Mouse (Mus musculus) erythroblast, adult 5-6 weeks (primary cell): ENCODE data around the gene Upf1. TPM values are rescaled to one million over a fixed set of nuclear protein-coding genes. Genes with fewer than 3 reads are reported as not detected.

ENCODE experiments used
- ATAC-seq: replicated peaks from 2 replicates; pipeline ENCODE4 v1.8.0; 2016; ENCODE audit warnings: moderate number of reproducible peaks, mild to moderate bottlenecking, moderate TSS enrichment, inconsistent platforms; ENCODE audit not compliant: poor library complexity, low FRiP score, severe bottlenecking
- total RNA-seq, 2 experiments: library from RNA; stranded (forward) in 1 of 2; stranded (reverse) in 1 of 2; fragments of 150-400 nt in 1 of 2; fragments of 200-764, 138-1000 nt in 1 of 2; gene quantifications; 2 replicates each; pipeline versions ENCODE4 v1.2.3 to v1.2.4; 2015 to 2017; ENCODE audit warnings: low replicate concordance in 2 of 2

Upf1 gene
- total RNA-seq (2015; ENCODE audit: low replicate concordance) (7.1 and 9.2 TPM in 2 replicates), total RNA-seq (2017; ENCODE audit: low replicate concordance) (20.9 and 21.5 TPM in 2 replicates)

DNA sequence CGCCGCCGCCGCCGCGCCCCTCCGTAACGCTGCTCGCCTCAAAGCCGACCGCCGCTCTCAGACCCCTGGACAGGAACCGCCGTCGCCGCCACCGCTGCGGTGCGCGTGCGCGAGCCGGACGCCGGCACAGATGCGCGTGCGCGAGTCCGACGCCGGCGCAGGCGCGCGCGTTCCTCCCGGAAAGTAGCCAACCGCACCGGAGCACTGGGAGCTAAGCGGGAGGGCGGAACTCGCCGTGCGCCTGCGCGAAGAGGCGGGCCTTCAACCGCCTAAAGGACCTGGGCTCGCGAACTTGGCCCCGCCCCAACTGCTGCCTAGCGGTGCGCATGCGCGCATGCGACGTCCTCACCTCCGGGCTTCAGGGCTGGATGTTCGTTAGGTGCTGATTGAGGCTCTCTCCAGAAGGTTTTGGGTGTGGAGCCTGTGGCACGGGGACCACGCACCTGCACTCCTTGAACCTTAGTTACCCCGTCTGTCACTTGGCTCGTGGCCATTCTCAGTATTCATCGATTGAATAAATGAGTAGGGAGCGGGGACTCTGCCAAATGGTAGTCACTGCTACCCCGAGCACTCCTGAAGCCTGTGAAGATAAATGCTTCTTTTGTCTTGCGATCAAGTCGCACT is at the start of gene Upf1:
TSS of gene Upf1 (minus strand) at position 85 of the 624 bp plus-strand sequence.
- ATAC-seq: peak; percentile 75

- ATAC-seq: no peak
Measured at GRCm38 (mm10) chr8:70397611-70398563, 44.8 kb upstream of the Upf1 start.

DNA sequence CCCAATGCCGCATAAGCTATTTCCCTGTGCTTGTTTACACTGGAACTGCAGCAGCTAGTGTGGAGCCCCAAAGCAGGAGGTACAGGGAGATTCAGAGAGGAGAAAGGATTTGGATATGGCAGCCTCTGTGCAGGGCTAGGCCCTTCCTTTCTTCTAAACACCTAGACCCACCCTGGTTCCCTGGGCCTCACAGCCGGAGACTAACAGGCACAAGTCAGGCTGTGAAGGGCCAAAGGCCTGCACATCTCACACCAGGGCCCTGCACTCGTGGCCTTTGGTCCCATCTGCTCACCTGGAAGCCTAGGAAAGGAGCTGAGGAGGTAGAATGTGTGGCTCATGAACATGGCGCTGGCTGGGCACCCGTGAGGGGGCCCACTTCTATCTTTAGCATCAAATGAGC is 43.1 kb upstream of the Upf1 start:
- ATAC-seq: no peak

DNA sequence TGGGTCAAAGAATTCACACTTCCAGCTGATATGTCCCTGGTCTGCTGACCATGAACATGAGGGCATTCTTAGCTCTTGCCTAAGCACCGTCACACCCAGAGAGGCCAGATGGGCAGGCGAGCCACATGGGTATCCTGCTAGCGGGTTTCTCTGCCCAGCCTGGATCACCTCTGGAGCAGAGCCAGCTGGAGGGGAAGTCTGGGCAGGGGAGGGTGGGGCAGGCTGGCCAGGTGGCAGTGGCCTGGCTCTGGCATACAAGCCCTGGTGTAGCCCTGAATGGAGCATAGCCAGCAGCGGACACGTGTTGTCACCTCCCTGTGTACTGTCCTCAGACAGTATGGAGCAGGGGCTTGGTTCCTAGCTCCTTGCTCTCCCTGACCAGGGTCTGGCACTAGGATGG is 42.6 kb upstream of the Upf1 start:
- no peak for ATAC-seq

GRCm38 (mm10) chr8:70394269-70394998 is 41.4 kb upstream of the Upf1 start:
- ATAC-seq: no peak

DNA sequence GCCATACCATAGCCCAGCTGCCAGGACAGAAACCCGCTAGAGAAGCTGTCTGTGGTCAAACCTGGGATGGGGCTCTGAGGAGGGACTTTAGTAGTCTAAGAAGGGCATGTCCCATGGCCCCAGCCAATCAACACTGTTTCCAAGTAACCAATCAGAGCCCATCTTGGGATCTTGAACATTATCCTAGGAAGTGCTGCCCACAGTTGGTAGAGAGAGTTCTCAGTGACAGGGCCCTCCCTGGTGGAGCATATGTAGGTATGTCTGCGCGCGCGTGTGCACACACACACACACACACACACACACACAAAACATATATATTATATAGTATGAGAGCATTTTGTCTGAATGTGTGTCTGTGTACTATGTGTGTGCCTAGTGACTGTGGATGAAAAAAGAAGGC is 40.0 kb upstream of the Upf1 start:
- ATAC-seq: no peak

- no peak for ATAC-seq
Measured at GRCm38 (mm10) chr8:70389678-70390077, 36.6 kb upstream of the Upf1 start.

GRCm38 (mm10) chr8:70383287-70383686 is 30.2 kb upstream of the Upf1 start:
- peak; percentile 79 for ATAC-seq

GRCm38 (mm10) chr8:70380069-70380468 is 27.0 kb upstream of the Upf1 start:
- ATAC-seq: no peak

- no peak for ATAC-seq
Measured at GRCm38 (mm10) chr8:70377049-70377448, 24.0 kb upstream of the Upf1 start.

GRCm38 (mm10) chr8:70376275-70376741 is 23.2 kb upstream of the Upf1 start:
- ATAC-seq: no peak

DNA sequence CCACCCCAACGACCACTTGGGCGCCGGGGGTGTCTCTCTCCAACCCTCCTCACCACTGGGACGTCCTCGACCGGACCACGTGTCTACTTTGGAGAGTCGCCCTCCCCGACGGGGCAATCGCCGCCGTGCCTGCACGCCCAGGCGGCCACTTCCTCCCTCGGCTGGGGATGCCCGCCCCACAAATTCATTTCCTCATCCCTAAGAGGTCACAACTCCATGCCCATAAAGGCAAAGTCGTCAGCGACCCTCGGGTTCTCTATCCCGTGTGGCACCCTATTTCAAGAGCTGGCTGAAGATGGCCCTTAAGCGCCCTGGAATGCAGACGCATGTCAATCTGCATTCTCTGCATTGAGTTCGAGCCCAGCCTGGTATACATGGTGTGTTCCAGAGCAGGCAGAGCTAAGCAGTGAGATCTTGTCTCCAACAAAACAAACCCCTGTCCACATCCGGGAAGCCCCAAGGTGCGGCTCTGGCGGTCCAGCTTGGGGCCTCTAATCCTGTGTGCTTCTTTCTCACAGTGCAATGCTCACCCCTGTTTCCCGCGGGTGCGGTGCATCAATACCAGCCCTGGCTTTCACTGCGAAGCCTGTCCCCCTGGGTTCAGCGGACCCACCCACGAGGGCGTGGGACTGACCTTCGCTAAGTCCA is 22.3 kb upstream of the Upf1 start:
- ATAC-seq: no peak

- ATAC-seq: peak; percentile 36
Measured at GRCm38 (mm10) chr8:70374318-70374927, 21.3 kb upstream of the Upf1 start.

GRCm38 (mm10) chr8:70373397-70374317 is 20.6 kb upstream of the Upf1 start, which contains the start of gene Comp:
TSS of gene Comp (plus strand) at chr8:70373558.
- ATAC-seq: no peak

DNA sequence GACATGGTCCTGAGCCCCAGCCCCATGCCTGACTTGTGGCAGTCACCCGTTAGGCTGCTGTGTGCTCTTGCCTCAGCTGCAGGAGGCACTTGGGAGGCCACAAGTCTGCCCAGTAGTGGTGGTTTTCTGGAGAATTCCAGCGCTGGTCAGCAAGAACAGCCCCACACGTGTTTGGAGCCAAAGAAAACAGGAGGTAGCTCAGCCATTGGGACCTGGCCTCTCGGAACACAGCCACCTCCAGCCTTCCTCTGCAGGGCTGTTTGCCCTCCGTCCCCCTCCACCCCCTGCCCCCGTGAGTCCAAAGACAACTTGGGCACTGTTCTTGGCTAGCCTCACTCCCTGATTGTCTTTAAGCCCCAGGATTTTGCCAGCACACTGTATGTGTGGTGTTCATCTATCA is 18.9 kb upstream of the Upf1 start:
- no peak for ATAC-seq

DNA sequence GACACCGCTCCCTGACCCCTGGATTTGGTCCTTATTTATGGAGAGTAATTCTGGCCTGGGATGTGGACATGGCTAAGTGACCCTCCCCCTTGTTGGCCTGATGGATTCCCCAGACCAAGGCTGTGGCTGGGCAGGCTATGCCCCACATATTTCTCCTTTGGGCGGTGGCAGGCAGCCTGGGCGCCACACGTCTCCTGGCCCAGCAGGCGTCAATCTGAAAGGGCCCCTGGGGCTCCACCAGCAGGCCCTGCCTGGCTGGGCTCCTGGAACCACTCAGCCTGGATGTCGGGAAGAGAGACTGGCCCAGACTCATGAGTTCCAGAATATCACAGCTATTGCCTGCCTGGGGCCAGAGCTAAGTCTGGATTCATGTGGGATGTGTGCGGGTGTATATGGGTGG is 17.4 kb upstream of the Upf1 start:
- ATAC-seq: no peak

- no peak for ATAC-seq
Measured at GRCm38 (mm10) chr8:70366588-70366987, 13.5 kb upstream of the Upf1 start.

DNA sequence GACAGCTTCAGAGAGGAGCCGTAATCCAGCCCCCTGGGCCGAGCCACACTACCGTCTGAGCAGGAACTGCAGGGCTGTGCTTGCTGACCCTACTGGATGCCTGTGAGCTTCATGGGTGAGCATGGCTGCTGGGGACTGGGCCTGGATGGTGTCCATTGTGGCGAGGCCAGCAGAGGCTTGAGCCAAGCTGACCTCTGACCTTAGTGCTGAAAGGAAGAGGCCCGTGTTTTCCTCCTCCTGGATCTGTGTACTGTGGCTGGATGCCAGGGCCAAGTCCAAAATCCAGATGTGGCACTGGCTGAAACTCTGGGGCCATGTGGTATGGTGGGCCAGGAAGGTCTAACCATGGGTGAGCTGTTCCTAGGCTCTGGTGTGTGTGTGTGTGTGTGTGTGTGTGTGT is 11.0 kb upstream of the Upf1 start:
- ATAC-seq: no peak
